Mouse (Mus musculus) CH12.LX (cell line): ENCODE measurements around the gene Mindy2. TPM values are rescaled to one million over a fixed set of nuclear protein-coding genes. Genes with fewer than 3 reads are reported as not detected.

ENCODE experiments used
- DNase-seq: peaks from one replicate; pipeline ENCODE4 v3.0.0-alpha.2; 2013; ENCODE audit errors: extremely low read depth
- H3K27ac ChIP-seq: 2 replicates; pipeline ENCODE4 v1.5.1; 2012; ENCODE audit warnings: low read depth, mild to moderate bottlenecking, control low read depth, moderate library complexity; ENCODE audit not compliant: insufficient read depth
- H3K27me3 ChIP-seq: replicated peaks from 2 replicates; pipeline ENCODE3; 2012; ENCODE audit warnings: inconsistent platforms
- H3K36me3 ChIP-seq, 2 experiments: replicated peaks in 1 of 2; 2 replicates each; pipeline versions ENCODE3 to v1.6.1; 2012; ENCODE audit warnings: inconsistent platforms in 1 of 2, low read length in 1 of 2, mild to moderate bottlenecking in 1 of 2, mixed read lengths in 1 of 2, moderate library complexity in 1 of 2; ENCODE audit not compliant: control insufficient read depth in 1 of 2, insufficient read depth in 1 of 2
- H3K4me1 ChIP-seq, 2 experiments: 2 replicates each; pipeline ENCODE4 v1.6.1; 2012; ENCODE audit warnings: inconsistent platforms in 1 of 2, moderate library complexity in 1 of 2; ENCODE audit not compliant: insufficient read depth in 2 of 2, control insufficient read depth in 1 of 2
- H3K4me2 ChIP-seq: 2 replicates; pipeline ENCODE4 v1.6.1; 2012; ENCODE audit warnings: low read depth, mild to moderate bottlenecking, control low read depth; ENCODE audit not compliant: poor library complexity, insufficient read depth, severe bottlenecking
- H3K4me3 ChIP-seq, 3 experiments: fragments of 150-350 bp in 1 of 3; sonication (generic) in 1 of 3; replicated peaks in 1 of 3; 2 replicates each; pipeline versions ENCODE3 to v1.5.1; 2011 to 2012; ENCODE audit warnings: low read depth in 2 of 3, low read length in 2 of 3, mild to moderate bottlenecking in 2 of 3, moderate library complexity in 2 of 3, control low read depth in 1 of 3, improper control_type of control experiment in 1 of 3, inconsistent platforms in 1 of 3, mixed read lengths in 1 of 3; ENCODE audit not compliant: poor library complexity in 1 of 3
- H3K79me2 ChIP-seq: replicated peaks from 2 replicates; pipeline ENCODE4 v1.6.1; 2012; ENCODE audit warnings: mild to moderate bottlenecking, moderate library complexity; ENCODE audit not compliant: control insufficient read depth, poor library complexity, insufficient read depth, severe bottlenecking; ENCODE audit errors: extremely low read depth
- H3K9ac ChIP-seq: 2 replicates; pipeline ENCODE4 v1.6.1; 2012; ENCODE audit warnings: low read depth, mild to moderate bottlenecking, control low read depth, moderate library complexity; ENCODE audit not compliant: insufficient read depth
- H3K9me3 ChIP-seq: replicated peaks from 2 replicates; pipeline ENCODE3; 2012; ENCODE audit warnings: low read length, inconsistent platforms, mixed read lengths
- BHLHE40 ChIP-seq: IDR thresholded peaks from 2 replicates; pipeline ENCODE4 v1.6.1; 2011; ENCODE audit warnings: mild to moderate bottlenecking, low read depth, low read length, improper control_type of control experiment
- CHD2 ChIP-seq: IDR thresholded peaks from 2 replicates; pipeline ENCODE4 v1.6.1; 2011; ENCODE audit warnings: low read length, improper control_type of control experiment
- CTCF ChIP-seq, 2 experiments: IDR thresholded peaks in 1 of 2; conservative IDR thresholded peaks in 1 of 2; 2 replicates each; pipeline ENCODE4 v1.5.1; 2011 to 2012; ENCODE audit warnings: low read depth in 2 of 2, low read length in 2 of 2, improper control_type of control experiment in 1 of 2, inconsistent platforms in 1 of 2, mild to moderate bottlenecking in 1 of 2, moderate library complexity in 1 of 2
- E2F4 ChIP-seq: IDR thresholded peaks from 2 replicates; pipeline ENCODE4 v1.6.1; 2011; ENCODE audit warnings: low read depth, low read length, improper control_type of control experiment; ENCODE audit not compliant: insufficient replicate concordance
- ELF1 ChIP-seq: IDR thresholded peaks from 2 replicates; pipeline ENCODE4 v1.6.1; 2014; ENCODE audit warnings: low read depth, mild to moderate bottlenecking, inconsistent platforms, low read length, improper control_type of control experiment
- EP300 ChIP-seq: IDR thresholded peaks from 2 replicates; pipeline ENCODE4 v1.6.1; 2011; ENCODE audit warnings: low read length, improper control_type of control experiment
- ETS1 ChIP-seq: conservative IDR thresholded peaks from 2 replicates; pipeline ENCODE4 v1.6.1; 2012; ENCODE audit warnings: low read depth, mild to moderate bottlenecking, inconsistent platforms, low read length, improper control_type of control experiment, moderate library complexity
- IRF4 ChIP-seq: IDR thresholded peaks from 2 replicates; pipeline ENCODE4 v1.6.1; 2014; ENCODE audit warnings: low read depth, mild to moderate bottlenecking, inconsistent platforms, low read length, improper control_type of control experiment
- MAX ChIP-seq: IDR thresholded peaks from 2 replicates; pipeline ENCODE4 v1.6.1; 2011; ENCODE audit warnings: low read length, improper control_type of control experiment
- MAZ ChIP-seq: IDR thresholded peaks from 2 replicates; pipeline ENCODE4 v1.6.1; 2012; ENCODE audit warnings: low read depth, mild to moderate bottlenecking, inconsistent platforms, low read length, improper control_type of control experiment, moderate library complexity
- MEF2A ChIP-seq: IDR thresholded peaks from 2 replicates; pipeline ENCODE4 v1.6.1; 2014; ENCODE audit warnings: low read depth, mild to moderate bottlenecking, inconsistent platforms, low read length, improper control_type of control experiment, borderline replicate concordance
- NELFE ChIP-seq: IDR thresholded peaks from 2 replicates; pipeline ENCODE4 v1.6.1; 2011; ENCODE audit warnings: low read depth, low read length, improper control_type of control experiment
- NRF1 ChIP-seq: IDR thresholded peaks from 2 replicates; pipeline ENCODE4 v1.6.1; 2014; ENCODE audit warnings: low read depth, mild to moderate bottlenecking, inconsistent platforms, low read length, improper control_type of control experiment, moderate library complexity
- RAD21 ChIP-seq: IDR thresholded peaks from 2 replicates; pipeline ENCODE4 v1.6.1; 2011; ENCODE audit warnings: low read depth, mild to moderate bottlenecking, low read length, improper control_type of control experiment, moderate library complexity
- SMC3 ChIP-seq: IDR thresholded peaks from 2 replicates; pipeline ENCODE4 v1.6.1; 2011; ENCODE audit warnings: low read depth, low read length, improper control_type of control experiment
- TCF12 ChIP-seq: IDR thresholded peaks from 2 replicates; pipeline ENCODE4 v1.6.1; 2014; ENCODE audit warnings: low read depth, mild to moderate bottlenecking, inconsistent platforms, low read length, improper control_type of control experiment
- UBTF ChIP-seq: IDR thresholded peaks from 2 replicates; pipeline ENCODE4 v1.6.1; 2012; ENCODE audit warnings: low read depth, mild to moderate bottlenecking, inconsistent platforms, low read length, improper control_type of control experiment, moderate library complexity
- USF1 ChIP-seq: IDR thresholded peaks from 2 replicates; pipeline ENCODE4 v1.6.1; 2014; ENCODE audit warnings: low read depth, mild to moderate bottlenecking, inconsistent platforms, low read length, improper control_type of control experiment
- USF2 ChIP-seq: conservative IDR thresholded peaks from 2 replicates; pipeline ENCODE4 v1.6.1; 2011; ENCODE audit warnings: low read depth, low read length, improper control_type of control experiment
- ZC3H11A ChIP-seq: IDR thresholded peaks from 2 replicates; pipeline ENCODE4 v1.6.1; 2012; ENCODE audit warnings: low read depth, mild to moderate bottlenecking, inconsistent platforms, low read length, improper control_type of control experiment
- dilution Hi-C: fragments of 300-500 bp; cut with MboI; formaldehyde crosslinking; loops from 2 replicates; pipeline ENCODE4 v1.14.3; 2020; ENCODE audit warnings: low sequenced_read_pairs; ENCODE audit not compliant: extremely low pct_unique_long_range_greater_than_20kb, extremely low pct_ligation_motif_present
- in situ Hi-C: fragments of 300-500 bp; cut with MboI; formaldehyde crosslinking; loops from 3 replicates; pipeline ENCODE4 v1.14.3; 2019; ENCODE audit warnings: low sequenced_read_pairs, low pct_ligation_motif_present, low pct_unique_long_range_greater_than_20kb, mixed read lengths
- polyA plus RNA-seq: library from polyadenylated mRNA; unstranded; fragments of >175 nt; gene quantifications from 2 replicates; pipeline ENCODE4 v1.2.1, GENCODE M21; 2012; ENCODE audit warnings: low read depth; ENCODE audit not compliant: insufficient read length
- total RNA-seq, 2 experiments: library from RNA; depleted of rRNA; stranded (reverse); fragments of 300-350 nt in 1 of 2; fragments of >200 nt in 1 of 2; gene quantifications; 2 replicates each; pipeline ENCODE4 v1.2.3; 2012 to 2014

The Mindy2 gene
- total and polyA plus RNA-seq, 3 experiments = 5.9 to 9.9 (median 7.0) TPM

DNA sequence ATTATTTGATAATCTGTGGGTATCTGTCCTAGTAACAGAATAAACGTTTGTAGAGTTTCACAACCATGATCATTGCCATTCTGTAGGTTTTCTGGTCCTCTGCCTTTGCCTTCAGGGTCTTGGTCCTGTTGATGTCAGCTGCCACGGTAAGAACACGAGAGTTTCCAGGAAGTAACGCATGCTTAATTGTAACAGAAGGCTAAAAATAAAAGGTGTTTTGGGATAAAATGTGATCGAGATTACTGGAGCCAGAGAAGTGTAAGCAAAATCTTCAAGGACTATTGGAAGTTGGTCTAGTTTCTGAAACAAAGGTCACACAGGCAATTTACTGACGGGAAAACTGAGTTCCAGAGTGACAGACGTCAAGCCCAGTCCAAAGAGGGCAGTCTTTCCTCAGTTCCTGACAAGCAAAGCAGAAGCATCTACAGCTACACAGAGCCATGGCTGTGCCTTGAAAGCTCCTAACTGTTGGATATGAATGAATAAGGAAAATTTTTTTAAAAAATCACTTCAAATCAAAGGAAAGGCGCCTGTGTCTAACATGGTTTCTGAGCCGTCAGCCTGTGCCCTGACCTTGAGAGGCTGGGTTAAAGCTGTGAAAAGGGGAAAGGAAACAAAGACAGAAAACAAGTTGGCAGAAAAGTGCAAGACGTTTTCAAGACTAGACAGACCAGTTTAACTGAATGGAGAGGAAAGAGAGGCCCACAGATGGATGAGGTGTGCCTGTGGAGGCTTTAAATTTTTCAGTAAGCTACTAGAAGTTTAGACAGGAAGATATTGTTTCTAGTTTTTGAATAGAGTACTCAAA lies 15.0 kb upstream of the Mindy2 start:
- Histone ChIP-seq H3K4me1 (peaks cover 5 to 16% of the 10 kb centered on the region in 2 experiments), H3K9me3 (peaks cover 2% of the 10 kb centered on the region), H3K9ac (peak overlapping the region; percentile 25), H3K36me3 (no peaks in the 10 kb centered on the region), H3K27me3 (no peaks in the 10 kb centered on the region), H3K27ac (peak overlapping the region; percentile 35; the same call in 1 of the 2 replicates), H3K79me2 (no peaks in the 10 kb centered on the region), H3K4me2 (peak overlapping the region; percentile 55), H3K4me3 (no peak overlapping the region)
- peak; percentile 50 for DNase-seq
- peak; percentile 79 for TF ChIP-seq RAD21
- peak; percentile 33; the same call in 1 of the 2 replicates for TF ChIP-seq EP300
- TF ChIP-seq ZC3H11A = peak; percentile 1; the same call in 1 of the 2 replicates
- peak; percentile 56 for TF ChIP-seq BHLHE40
- peak; percentile 60 for TF ChIP-seq SMC3
- no peak for TF ChIP-seq NRF1
- no peak for TF ChIP-seq NELFE
- TF ChIP-seq ELF1 = peak; percentile 51
- peak in 1 of 2 experiments; percentile 78; a peak in 2 of 4 replicates for TF ChIP-seq CTCF (conservative IDR thresholded peaks at IDR 0.05 in 1 of 2, IDR thresholded peaks at IDR 0.05 in 1 of 2; ENCODE audit: low read depth in 2 of 2, low read length in 2 of 2)
- in situ Hi-C loops = loop anchor here (10.0 kb wide), 2 partner anchors 253 to 403 kb away; no protein-coding TSS in a partner anchor
- dilution Hi-C loops = no loop called here

- H3K4me2 ChIP-seq = peak overlapping the region; percentile 85
- TF ChIP-seq ETS1 = no peak
- peak; percentile 89 for TF ChIP-seq USF1
- TF ChIP-seq UBTF = no peak
- TF ChIP-seq MAZ = no peak
- no peak for TF ChIP-seq MEF2A
- no peak for TF ChIP-seq NRF1
- peak; percentile 86 for TF ChIP-seq USF2
- TF ChIP-seq MAX = peak; percentile 45; the same call in 1 of the 2 replicates
- no peak for TF ChIP-seq RAD21
- no peak for TF ChIP-seq ZC3H11A
- no peak for TF ChIP-seq TCF12
- TF ChIP-seq IRF4 = no peak
- TF ChIP-seq CHD2 = no peak
- peak; percentile 63 for TF ChIP-seq ELF1
- TF ChIP-seq BHLHE40 = peak; percentile 71
- no peak for TF ChIP-seq E2F4
- H3K79me2 ChIP-seq = no peaks in the 10 kb centered on the region
- dilution Hi-C loops = no loop called here
- no peaks in the 10 kb centered on the region for H3K36me3 ChIP-seq
- peak overlapping the region; percentile 25 for H3K9ac ChIP-seq
- H3K4me3 ChIP-seq = peak overlapping the region in 1 of 3 experiments; percentile 13
- peaks cover 2% of the 10 kb centered on the region for H3K9me3 ChIP-seq
- H3K4me1 ChIP-seq = peaks cover 5 to 16% of the 10 kb centered on the region in 2 experiments
- in situ Hi-C loops = loop anchor here (10.0 kb wide), 2 partner anchors 254 to 404 kb away; no protein-coding TSS in a partner anchor
- no peaks in the 10 kb centered on the region for H3K27me3 ChIP-seq
- peak; percentile 40 for DNase-seq
- H3K27ac ChIP-seq = peak overlapping the region; percentile 24; the same call in 1 of the 2 replicates
Measured at GRCm38 (mm10) chr9:70671278-70671677, 14.3 kb upstream of the Mindy2 start.
